Mouse (Mus musculus): Measurements from ENCODE around the gene Steap2. TPM values are rescaled to one million over a fixed set of nuclear protein-coding genes. Genes with fewer than 3 reads are reported as not detected.

The Steap2 gene
- total and polyA plus RNA-seq, 3 experiments, result not detected

- TF ChIP-seq JUND (IDR thresholded peaks at IDR 0.05; ENCODE audit: low read depth, low read length), result no peak
- TF ChIP-seq RCOR1 (IDR thresholded peaks at IDR 0.05; ENCODE audit: low read depth, low read length), result no peak
- TF ChIP-seq ELF1 (IDR thresholded peaks at IDR 0.05; ENCODE audit: low read depth, low read length), result no peak
- TF ChIP-seq UBTF (IDR thresholded peaks at IDR 0.05; ENCODE audit: borderline replicate concordance, insufficient read depth, low read depth, low read length), result no peak
- TF ChIP-seq CTCF (IDR thresholded peaks at IDR 0.05 in 2 of 3, conservative IDR thresholded peaks at IDR 0.05 in 1 of 3; ENCODE audit: control insufficient read depth in 1 of 3, insufficient read depth in 1 of 3, low read depth in 2 of 3, low read length in 3 of 3, poor library complexity in 1 of 3, severe bottlenecking in 1 of 3), result peak in 1 of 3 experiments; percentile 25; a peak in 1 of 6 replicates
- no peak for TF ChIP-seq E2F4 (IDR thresholded peaks at IDR 0.05; ENCODE audit: borderline replicate concordance, low read depth, low read length)
- no peak for TF ChIP-seq USF1 (IDR thresholded peaks at IDR 0.05; ENCODE audit: low read depth, low read length)
- TF ChIP-seq BHLHE40 (IDR thresholded peaks at IDR 0.05; ENCODE audit: borderline replicate concordance, low read depth, low read length), result no peak
- TF ChIP-seq SIN3A (IDR thresholded peaks at IDR 0.05; ENCODE audit: low read length), result no peak
- peak; percentile 33 for TF ChIP-seq SMC3 (IDR thresholded peaks at IDR 0.05; ENCODE audit: low read depth, low read length)
- peak; percentile 29 for TF ChIP-seq RAD21 (IDR thresholded peaks at IDR 0.05; ENCODE audit: low read depth, low read length)
- H3K27ac ChIP-seq (ENCODE audit: control insufficient read depth, low read depth, low read length), result no peak overlapping the region
- no peaks in the 10 kb centered on the region for H3K79me2 ChIP-seq (ENCODE audit: control insufficient read depth, insufficient read depth, low read length, poor library complexity)
- no peaks in the 10 kb centered on the region for H3K9me3 ChIP-seq (replicated peaks; ENCODE audit: insufficient read depth, low read length)
- H3K36me3 ChIP-seq (ENCODE audit: control insufficient read depth in 1 of 2, insufficient read depth in 2 of 2, low read length in 2 of 2), result no peaks in the 10 kb centered on the region
- no peak overlapping the region for H3K9ac ChIP-seq (ENCODE audit: control insufficient read depth, low read depth, low read length, poor library complexity, severe bottlenecking)
- no peaks in the 10 kb centered on the region for H3K4me1 ChIP-seq (ENCODE audit: control insufficient read depth in 1 of 2, insufficient read depth in 2 of 2, low read length in 2 of 2)
- H3K4me3 ChIP-seq (ENCODE audit: control insufficient read depth in 1 of 2, insufficient read depth in 1 of 2, low read depth in 2 of 2, low read length in 2 of 2), result no peak overlapping the region
- peak; percentile 2 for DNase-seq (ENCODE audit: low read depth, low spot score)
- no peaks in the 10 kb centered on the region for H3K27me3 ChIP-seq (ENCODE audit: control insufficient read depth in 1 of 2, insufficient read depth in 2 of 2, low read length in 2 of 2)
Measured at GRCm38 (mm10) chr5:5646173-5646572, 48.2 kb downstream of the Steap2 start.

- no peaks in the 10 kb centered on the region for H3K36me3 ChIP-seq (ENCODE audit: control insufficient read depth in 1 of 2, insufficient read depth in 2 of 2, low read length in 2 of 2)
- no peak for TF ChIP-seq CTCF (IDR thresholded peaks at IDR 0.05 in 2 of 3, conservative IDR thresholded peaks at IDR 0.05 in 1 of 3; ENCODE audit: control insufficient read depth in 1 of 3, insufficient read depth in 1 of 3, low read depth in 2 of 3, low read length in 3 of 3, poor library complexity in 1 of 3, severe bottlenecking in 1 of 3)
- TF ChIP-seq ZMIZ1 (IDR thresholded peaks at IDR 0.05; ENCODE audit: low read depth, low read length), result no peak
- TF ChIP-seq JUND (IDR thresholded peaks at IDR 0.05; ENCODE audit: low read depth, low read length), result no peak
- no peak for TF ChIP-seq BHLHE40 (IDR thresholded peaks at IDR 0.05; ENCODE audit: borderline replicate concordance, low read depth, low read length)
- TF ChIP-seq TCF12 (IDR thresholded peaks at IDR 0.05; ENCODE audit: low read depth, low read length), result no peak
- no peak for TF ChIP-seq USF2 (IDR thresholded peaks at IDR 0.05; ENCODE audit: borderline replicate concordance in 1 of 2, insufficient read depth in 1 of 2, low read depth in 1 of 2, low read length in 2 of 2)
- no peak for TF ChIP-seq RCOR1 (IDR thresholded peaks at IDR 0.05; ENCODE audit: low read depth, low read length)
- TF ChIP-seq MEF2A (IDR thresholded peaks at IDR 0.05; ENCODE audit: extremely low read depth, insufficient replicate concordance, low read depth, low read length, poor library complexity, severe bottlenecking), result no peak
- no peak for TF ChIP-seq MYB (IDR thresholded peaks at IDR 0.05; ENCODE audit: low read depth, low read length)
- no peak for TF ChIP-seq RAD21 (IDR thresholded peaks at IDR 0.05; ENCODE audit: low read depth, low read length)
- TF ChIP-seq MAX (IDR thresholded peaks at IDR 0.05; ENCODE audit: low read length), result no peak
- no peak for TF ChIP-seq MAFK (IDR thresholded peaks at IDR 0.05; ENCODE audit: borderline replicate concordance, low read depth, low read length)
- TF ChIP-seq HCFC1 (IDR thresholded peaks at IDR 0.05; ENCODE audit: low read depth, low read length), result no peak
- no peak for TF ChIP-seq USF1 (IDR thresholded peaks at IDR 0.05; ENCODE audit: low read depth, low read length)
- no peak for TF ChIP-seq ZKSCAN1 (IDR thresholded peaks at IDR 0.05; ENCODE audit: low read depth, low read length)
- no peak for TF ChIP-seq SMC3 (IDR thresholded peaks at IDR 0.05; ENCODE audit: low read depth, low read length)
- no peak for TF ChIP-seq KAT2A (conservative IDR thresholded peaks at IDR 0.05; ENCODE audit: low read depth, low read length)
- TF ChIP-seq ELF1 (IDR thresholded peaks at IDR 0.05; ENCODE audit: low read depth, low read length), result no peak
- no peak overlapping the region for H3K4me3 ChIP-seq (ENCODE audit: control insufficient read depth in 1 of 2, insufficient read depth in 1 of 2, low read depth in 2 of 2, low read length in 2 of 2)
- DNase-seq (ENCODE audit: low read depth, low spot score), result no peak
- H3K27ac ChIP-seq (ENCODE audit: control insufficient read depth, low read depth, low read length), result no peak overlapping the region
- no peak overlapping the region for H3K9ac ChIP-seq (ENCODE audit: control insufficient read depth, low read depth, low read length, poor library complexity, severe bottlenecking)
- no peaks in the 10 kb centered on the region for H3K27me3 ChIP-seq (ENCODE audit: control insufficient read depth in 1 of 2, insufficient read depth in 2 of 2, low read length in 2 of 2)
- H3K4me1 ChIP-seq (ENCODE audit: control insufficient read depth in 1 of 2, insufficient read depth in 2 of 2, low read length in 2 of 2), result no peaks in the 10 kb centered on the region
- H3K79me2 ChIP-seq (ENCODE audit: control insufficient read depth, insufficient read depth, low read length, poor library complexity), result no peaks in the 10 kb centered on the region
- H3K9me3 ChIP-seq (replicated peaks; ENCODE audit: insufficient read depth, low read length), result no peaks in the 10 kb centered on the region
Measured at GRCm38 (mm10) chr5:5638496-5638895, 55.9 kb downstream of the Steap2 start.

All from MEL (cell line).